Mouse (Mus musculus): ENCODE measurements around the gene Slc26a10.

DNA sequence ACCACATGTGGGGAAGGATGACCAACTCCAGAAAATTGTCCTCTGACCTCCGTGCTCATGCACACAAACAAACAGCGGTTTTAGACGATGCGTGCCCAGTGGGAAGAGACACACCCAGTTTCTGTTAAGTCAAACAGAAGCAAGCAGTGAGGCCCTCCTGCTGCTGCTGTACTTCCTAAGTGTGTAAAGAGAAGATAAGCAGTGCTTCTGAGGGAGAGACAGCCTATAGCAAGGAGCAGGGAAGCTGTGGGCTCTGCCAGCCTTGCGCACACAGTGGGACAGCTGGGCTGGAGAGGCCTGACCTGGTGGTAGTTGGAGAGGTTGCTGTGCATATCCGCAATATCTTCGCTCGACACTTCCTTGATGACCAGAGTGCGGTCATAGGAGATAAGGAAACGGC lies 24.9 kb upstream of the Slc26a10 start:
- TF ChIP-seq POLR2A (IDR thresholded peaks at IDR 0.05; ENCODE audit: control insufficient read depth, extremely low read depth, insufficient read depth, low read length, poor library complexity) (no peak), CTCF (IDR thresholded peaks at IDR 0.05; ENCODE audit: borderline replicate concordance, control insufficient read depth, extremely low read depth, insufficient read depth, low read length, poor library complexity) (no peak)
